Mouse (Mus musculus): Measurements from ENCODE around the gene Scd4. TPM values are rescaled to one million over a fixed set of nuclear protein-coding genes. Genes with fewer than 3 reads are reported as not detected.

Scd4 gene
- polyA plus RNA-seq, 1 experiment from 2014 or later: 0.08 TPM

DNA sequence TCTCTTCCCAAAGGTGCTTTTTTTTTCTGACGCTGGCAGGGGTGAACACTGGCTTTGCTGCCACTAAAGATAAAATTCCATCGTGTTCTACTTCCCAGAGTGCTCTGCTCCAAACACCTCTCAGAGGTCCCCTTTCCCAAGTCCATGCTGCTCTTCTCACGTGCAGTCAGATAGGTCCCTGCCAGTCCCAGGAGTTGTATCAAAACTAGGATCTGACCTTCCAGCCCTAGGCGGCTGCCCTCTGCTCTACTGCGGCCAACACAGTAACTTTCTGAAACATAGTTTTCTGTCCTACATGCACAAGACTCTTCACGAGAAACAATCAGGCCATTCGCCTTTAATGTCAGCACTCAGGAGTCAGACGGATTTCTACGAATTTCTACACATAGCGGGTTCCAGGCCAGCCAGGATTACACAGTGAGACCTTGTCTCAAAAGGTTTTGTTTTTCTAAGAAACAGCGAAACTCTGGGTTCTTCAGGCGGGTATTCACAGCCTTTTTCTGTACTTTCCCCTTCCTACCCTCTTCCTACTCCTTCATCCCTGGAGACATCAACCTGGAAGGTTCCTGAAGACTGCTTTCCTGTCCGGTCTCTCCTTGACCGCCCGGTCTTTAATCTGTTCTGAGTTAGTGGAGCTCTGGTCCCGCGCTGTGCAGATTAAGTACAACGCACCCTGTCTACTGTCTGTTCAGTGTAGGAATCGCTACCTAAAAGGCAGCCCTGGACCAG lies 55.0 kb downstream of the Scd4 start:
- 31% methylated on average over 19 of the region's 19 CpGs for WGBS
- Histone ChIP-seq H3K4me2 (replicated peaks) (peak overlapping the region; percentile 71), H3K9ac (replicated peaks) (peak overlapping the region; percentile 81), H3K36me3 (no peaks in the 10 kb centered on the region), H3K4me1 (replicated peaks) (peaks cover 18% of the 10 kb centered on the region), H3K4me3 (replicated peaks) (peak overlapping the region; percentile 62), H3K9me3 (no peaks in the 10 kb centered on the region), H3K27ac (peak overlapping the region; percentile 83), H3K27me3 (no peaks in the 10 kb centered on the region; the same call in 1 of the 2 replicates)
- 0 out of 2 replicates have a peak, but pooled peaks have one; percentile 5 for ATAC-seq

DNA sequence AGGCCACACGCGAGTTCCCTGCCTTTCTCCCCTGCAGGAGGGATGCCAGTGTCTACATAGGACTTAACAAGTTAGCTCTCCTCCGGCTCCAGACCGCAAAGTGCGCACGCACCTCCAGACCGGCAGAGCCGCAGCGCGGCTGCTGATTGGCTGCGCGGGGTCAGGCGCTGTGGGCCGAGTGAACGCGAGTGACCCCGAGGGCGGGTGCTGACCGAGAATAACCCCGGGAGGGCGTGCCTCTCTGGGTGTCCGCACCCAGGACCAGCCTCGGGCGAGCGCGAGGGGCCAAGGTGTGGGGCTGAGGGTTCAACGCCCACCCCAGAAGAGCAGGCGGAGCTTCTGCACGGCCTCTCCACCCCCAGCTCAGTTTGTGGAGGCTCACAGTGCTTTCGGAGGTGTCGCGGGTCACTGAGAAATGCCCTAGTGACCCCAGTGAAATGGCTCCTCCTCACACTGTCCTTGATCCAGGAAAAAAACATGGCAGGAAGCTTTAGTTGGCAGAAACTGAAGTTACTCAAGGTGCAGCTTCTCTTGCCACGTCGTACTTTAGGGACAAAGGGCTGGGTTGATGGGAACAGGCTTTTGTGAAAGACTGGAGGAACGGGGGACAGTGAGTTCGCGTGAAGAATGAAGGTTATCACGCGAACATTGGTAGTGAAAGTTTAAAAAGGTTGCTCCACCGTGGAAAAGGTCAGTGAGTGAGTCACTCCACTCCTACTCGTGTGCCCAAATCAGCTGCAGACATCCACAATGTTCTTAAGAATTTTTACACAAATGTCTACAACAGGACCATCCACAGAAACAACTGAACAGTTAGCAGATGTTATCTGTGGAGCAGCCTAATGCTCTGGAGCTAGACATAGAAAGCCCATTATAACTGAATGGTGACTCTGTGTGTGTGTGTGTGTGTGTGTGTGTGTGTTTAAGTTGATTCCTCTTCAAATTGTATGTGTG lies 55.9 kb downstream of the Scd4 start:
- Histone ChIP-seq H3K27me3 (no peaks in the 10 kb centered on the region; the same call in 1 of the 2 replicates), H3K9me3 (no peaks in the 10 kb centered on the region), H3K9ac (replicated peaks) (peak overlapping the region; percentile 81), H3K4me2 (replicated peaks) (peak overlapping the region; percentile 71), H3K4me1 (replicated peaks) (peaks cover 18% of the 10 kb centered on the region), H3K36me3 (no peaks in the 10 kb centered on the region), H3K27ac (peak overlapping the region; percentile 83), H3K4me3 (replicated peaks) (peak overlapping the region; percentile 62)
- WGBS: 4% methylated on average over 41 of the region's 41 CpGs
- peak; percentile 98 for ATAC-seq

DNA sequence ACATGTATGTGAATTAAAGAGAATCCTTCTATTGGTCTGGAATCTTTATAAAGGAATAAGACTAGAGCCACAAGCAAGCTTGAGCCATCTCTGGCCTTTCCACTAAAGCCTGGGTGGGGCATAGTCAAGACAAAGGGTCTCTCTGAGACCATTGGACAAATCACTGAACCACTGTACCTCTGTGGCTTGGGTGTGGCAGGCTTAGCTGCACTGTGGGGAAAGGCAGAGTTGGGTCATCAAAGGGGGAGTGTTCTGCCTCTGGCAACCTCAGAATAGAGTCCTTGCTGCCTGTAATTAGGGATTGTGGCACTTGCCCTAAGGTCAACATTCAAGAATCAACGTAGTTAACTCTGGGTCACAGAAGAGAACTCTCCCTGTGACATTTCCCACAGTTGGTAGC lies 56.6 kb downstream of the Scd4 start:
- Histone ChIP-seq H3K4me2 (replicated peaks) (peak overlapping the region; percentile 71; the same call in 1 of the 2 replicates), H3K27me3 (no peaks in the 10 kb centered on the region; the same call in 1 of the 2 replicates), H3K27ac (no peak overlapping the region), H3K4me3 (replicated peaks) (no peak overlapping the region), H3K9ac (replicated peaks) (no peak overlapping the region), H3K9me3 (no peaks in the 10 kb centered on the region), H3K4me1 (replicated peaks) (peaks cover 18% of the 10 kb centered on the region), H3K36me3 (no peaks in the 10 kb centered on the region)
- no peak for ATAC-seq
- 6% methylated on average over 1 of the region's 1 CpGs for WGBS

DNA sequence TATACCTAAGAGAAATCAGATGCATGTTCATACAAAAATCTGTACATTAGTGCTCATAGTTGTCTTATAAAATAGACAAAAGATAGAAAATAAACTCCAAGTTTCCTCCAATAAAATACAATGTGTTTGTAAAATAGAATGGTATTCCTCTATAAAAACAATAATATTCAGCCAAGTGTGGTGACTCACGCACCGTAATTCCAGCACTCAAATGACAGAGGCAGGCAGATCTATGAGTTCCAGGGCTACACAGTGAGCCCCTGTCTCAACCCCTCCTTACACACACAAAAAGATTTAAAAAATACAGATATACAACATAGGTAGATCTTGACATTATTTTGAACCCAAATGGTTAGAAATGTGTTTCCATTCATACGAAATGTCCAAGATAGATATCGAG lies 59.0 kb downstream of the Scd4 start:
- WGBS: 98% methylated on average over 4 of the region's 4 CpGs
- Histone ChIP-seq H3K4me3 (replicated peaks) (no peak overlapping the region), H3K4me2 (replicated peaks) (no peak overlapping the region)

DNA sequence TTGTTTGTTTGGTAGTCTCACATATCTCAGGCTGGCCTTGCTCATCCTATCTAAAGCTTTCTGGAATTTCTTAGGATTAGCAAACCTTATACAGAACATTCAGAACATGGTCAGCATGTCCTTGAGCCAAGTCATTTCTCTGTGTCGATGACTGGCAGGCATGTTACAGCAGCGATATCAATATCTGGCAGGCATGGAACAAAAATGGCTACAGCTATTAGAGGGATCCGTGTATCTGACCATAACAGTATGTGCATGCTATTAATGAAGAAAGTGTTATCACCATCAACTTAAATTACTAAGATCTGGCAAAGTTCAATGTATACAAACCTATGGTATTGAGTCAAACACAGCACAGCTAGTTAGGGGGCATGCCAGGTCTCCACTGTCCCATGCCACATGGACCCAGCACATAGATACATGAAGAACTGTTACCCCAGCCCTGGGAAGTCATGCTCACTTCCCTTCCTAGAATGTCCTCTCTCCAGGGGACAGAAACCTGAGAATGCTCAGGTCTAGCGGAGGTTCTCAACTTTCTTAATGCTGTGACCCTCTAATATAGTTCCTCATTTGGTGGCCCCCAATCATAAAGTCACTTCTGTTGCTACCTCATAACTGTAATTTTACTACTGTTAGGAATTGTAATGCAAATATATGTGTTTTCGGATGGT lies 59.6 kb downstream of the Scd4 start:
- no peak for ATAC-seq
- Histone ChIP-seq H3K4me1 (replicated peaks) (peaks cover 18% of the 10 kb centered on the region), H3K27ac (no peak overlapping the region), H3K36me3 (no peaks in the 10 kb centered on the region), H3K9me3 (no peaks in the 10 kb centered on the region), H3K9ac (replicated peaks) (no peak overlapping the region), H3K4me3 (replicated peaks) (no peak overlapping the region), H3K27me3 (no peaks in the 10 kb centered on the region), H3K4me2 (replicated peaks) (no peak overlapping the region)
- WGBS: 89% methylated on average over 5 of the region's 5 CpGs

More for the DNA sequence above, 59.0 kb downstream of the Scd4 start:
- no peak overlapping the region for H3K27ac ChIP-seq
- H3K4me1 ChIP-seq (replicated peaks): peaks cover 18% of the 10 kb centered on the region
- H3K9ac ChIP-seq (replicated peaks): no peak overlapping the region
- no peaks in the 10 kb centered on the region for H3K36me3 ChIP-seq
- no peak for ATAC-seq
- H3K9me3 ChIP-seq: no peaks in the 10 kb centered on the region
- H3K27me3 ChIP-seq: no peaks in the 10 kb centered on the region

DNA sequence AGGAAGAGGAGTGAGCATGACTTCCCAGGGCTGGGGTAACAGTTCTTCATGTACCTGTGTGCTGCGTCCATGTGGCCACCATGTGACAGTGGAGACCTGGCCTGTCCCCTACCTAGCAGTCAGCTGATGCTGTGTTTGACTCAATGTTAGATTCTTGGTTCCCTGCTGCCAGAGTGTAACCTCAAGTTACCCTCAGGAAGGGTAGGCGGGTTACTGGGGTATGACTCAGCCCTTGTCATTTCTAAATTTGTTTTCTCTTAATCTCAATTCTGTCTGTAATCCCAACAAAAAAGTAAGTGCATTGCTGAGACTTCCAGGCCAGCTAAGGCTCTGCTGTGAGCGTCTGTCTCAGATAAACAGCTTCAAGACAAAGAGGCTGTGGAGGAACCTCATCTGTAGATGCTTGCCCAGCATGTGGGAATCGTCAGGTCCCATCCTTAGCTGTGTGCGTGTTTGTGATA lies 61.1 kb downstream of the Scd4 start:
- Histone ChIP-seq H3K36me3 (peaks cover 12% of the 10 kb centered on the region), H3K4me3 (replicated peaks) (no peak overlapping the region), H3K9ac (replicated peaks) (no peak overlapping the region), H3K4me1 (replicated peaks) (peaks cover 7% of the 10 kb centered on the region), H3K4me2 (replicated peaks) (no peak overlapping the region), H3K9me3 (no peaks in the 10 kb centered on the region), H3K27me3 (no peaks in the 10 kb centered on the region), H3K27ac (no peak overlapping the region)
- WGBS: 88% methylated on average over 5 of the region's 5 CpGs
- no peak for ATAC-seq

DNA sequence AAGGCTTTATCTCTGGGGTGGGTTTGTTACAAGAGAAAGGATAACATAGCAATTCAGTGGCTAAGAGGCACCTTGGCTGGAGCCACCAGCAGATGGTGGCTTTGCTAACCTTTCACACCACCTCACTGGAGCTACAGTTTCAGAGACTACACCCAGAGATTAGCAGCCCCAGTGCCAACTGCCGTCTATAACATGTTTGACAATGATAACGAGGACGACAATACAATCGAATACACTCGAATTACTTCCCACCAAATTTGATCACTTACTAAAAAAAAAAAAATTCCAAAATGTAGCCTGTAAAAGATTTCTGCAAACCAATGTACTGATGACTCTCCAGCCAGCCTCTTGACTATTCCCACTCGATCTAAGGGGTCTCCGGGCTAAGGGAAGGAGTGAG lies 62.1 kb downstream of the Scd4 start:
- WGBS: 90% methylated on average over 7 of the region's 7 CpGs
- H3K4me3 ChIP-seq (replicated peaks): no peak overlapping the region

More for the DNA sequence above, 62.1 kb downstream of the Scd4 start:
- no peaks in the 10 kb centered on the region for H3K9me3 ChIP-seq
- H3K27me3 ChIP-seq: no peaks in the 10 kb centered on the region
- no peak overlapping the region for H3K4me2 ChIP-seq (replicated peaks)
- peaks cover 21% of the 10 kb centered on the region for H3K36me3 ChIP-seq
- H3K27ac ChIP-seq: no peak overlapping the region
- no peak for ATAC-seq
- no peaks in the 10 kb centered on the region for H3K4me1 ChIP-seq (replicated peaks)
- H3K9ac ChIP-seq (replicated peaks): no peak overlapping the region

Small RNAs within 50 kb of the gene (microRNA-seq; reads per million reads assigned to microRNA genes)
- gene Mir5114: not detected

Other genes starting within 250 kb of the Scd4 start
- gene Chuk, start 225.6 kb upstream of the Scd4 start, polyA plus RNA-seq (2015; fragmentation: Nextera tagmentation; extraction: Ambion mirVana): 70.1 and 70.2 TPM in 2 replicates
- gene Cwf19l1, start 197.2 kb upstream of the Scd4 start, polyA plus RNA-seq (2015; fragmentation: Nextera tagmentation; extraction: Ambion mirVana): 36.6 and 40.0 TPM in 2 replicates
- gene Bloc1s2, start 186.6 kb upstream of the Scd4 start, polyA plus RNA-seq (2015; fragmentation: Nextera tagmentation; extraction: Ambion mirVana): 156 and 157 TPM in 2 replicates
- 0.20 and 0.27 TPM in 2 replicates for gene Pkd2l1, start 140.7 kb upstream of the Scd4 start, polyA plus RNA-seq (2015; fragmentation: Nextera tagmentation; extraction: Ambion mirVana)
- gene Scd3, start 129.8 kb upstream of the Scd4 start, polyA plus RNA-seq (2015; fragmentation: Nextera tagmentation; extraction: Ambion mirVana): 2.0 and 3.4 TPM in 2 replicates
- gene Scd2, start 39.4 kb upstream of the Scd4 start, polyA plus RNA-seq (2015; fragmentation: Nextera tagmentation; extraction: Ambion mirVana): 254 and 259 TPM in 2 replicates
- gene Scd1, start 74.8 kb downstream of the Scd4 start, polyA plus RNA-seq (2015; fragmentation: Nextera tagmentation; extraction: Ambion mirVana): 3.5 and 5.0 TPM in 2 replicates
- 8.0 and 11.8 TPM in 2 replicates for gene Wnt8b, start 160.4 kb downstream of the Scd4 start, polyA plus RNA-seq (2015; fragmentation: Nextera tagmentation; extraction: Ambion mirVana)
- 0.17 and 0.41 TPM in 2 replicates for gene Sec31b, start 212.8 kb downstream of the Scd4 start, polyA plus RNA-seq (2015; fragmentation: Nextera tagmentation; extraction: Ambion mirVana)
- gene Gm20538, start 219.7 kb downstream of the Scd4 start, polyA plus RNA-seq (2015; fragmentation: Nextera tagmentation; extraction: Ambion mirVana): not detected in 2 replicates
- gene Ndufb8, start 222.3 kb downstream of the Scd4 start, polyA plus RNA-seq (2015; fragmentation: Nextera tagmentation; extraction: Ambion mirVana): 546 and 548 TPM in 2 replicates
- gene Hif1an, start 229.8 kb downstream of the Scd4 start, polyA plus RNA-seq (2015; fragmentation: Nextera tagmentation; extraction: Ambion mirVana): 32.6 and 33.7 TPM in 2 replicates

Measured in midbrain, embryonic 13.5 days (tissue).